Mouse (Mus musculus) forebrain, embryonic 16.5 days (tissue): ENCODE results near the gene Fgb. TPM values are rescaled to one million over a fixed set of nuclear protein-coding genes. Genes with fewer than 3 reads are reported as not detected.
A peak's percentile ranks its signal among the peaks of the same experiment; 100 is the strongest.

ENCODE experiments used
- ATAC-seq: fragments of 200-750 bp; cut with Nextera tagmentation; 2 replicates; pipeline ENCODE4 v1.8.0; 2017; ENCODE audit warnings: mild to moderate bottlenecking, moderate library complexity
- H3K27ac ChIP-seq: fragments of 300-500 bp; sonication (generic); 2 replicates; pipeline ENCODE4 v1.5.1; 2014; ENCODE audit warnings: low read length, control low read depth
- H3K27me3 ChIP-seq: fragments of 300-500 bp; sonication (generic); replicated peaks from 2 replicates; pipeline ENCODE4 v1.6.1; 2014; ENCODE audit warnings: low read length; ENCODE audit not compliant: control insufficient read depth, insufficient read depth
- H3K36me3 ChIP-seq: fragments of 300-500 bp; sonication (generic); 2 replicates; pipeline ENCODE4 v1.6.1; 2014; ENCODE audit not compliant: control insufficient read depth, insufficient read depth
- H3K4me1 ChIP-seq: fragments of 300-500 bp; sonication (generic); replicated peaks from 2 replicates; pipeline ENCODE4 v1.6.1; 2014; ENCODE audit warnings: low read length; ENCODE audit not compliant: control insufficient read depth, insufficient read depth
- H3K4me2 ChIP-seq: fragments of 300-500 bp; sonication (generic); 2 replicates; pipeline ENCODE4 v1.6.1; 2014; ENCODE audit warnings: mild to moderate bottlenecking, low read length, control low read depth
- H3K4me3 ChIP-seq: fragments of 300-500 bp; sonication (generic); replicated peaks from 2 replicates; pipeline ENCODE4 v1.5.1; 2014; ENCODE audit warnings: mild to moderate bottlenecking, low read length, control low read depth
- H3K9ac ChIP-seq: fragments of 300-500 bp; sonication (generic); replicated peaks from 2 replicates; pipeline ENCODE4 v1.6.1; 2014; ENCODE audit warnings: low read depth, low read length, control low read depth
- H3K9me3 ChIP-seq: fragments of 300-500 bp; sonication (generic); 2 replicates; pipeline ENCODE4 v1.6.1; 2016; ENCODE audit warnings: low read length; ENCODE audit not compliant: control insufficient read depth
- WGBS: fragments of 180-500 bp; shearing (Covaris S2); extraction: QIAGEN DNeasy Blood & Tissue Kit; methylation state at CpG from one replicate; pipeline ENCODE4 v1.1.7; 2014; 5-methylcytosine and 5-hydroxymethylcytosine counted together
- polyA plus RNA-seq: library from polyadenylated mRNA; unstranded; fragments of >200 nt; fragmentation: Nextera tagmentation; extraction: Ambion mirVana; gene quantifications from 2 replicates; pipeline ENCODE4 v1.2.1, GENCODE M21; 2015

Fgb gene
- polyA plus RNA-seq, 1 experiment from 2014 or later = 0.09 TPM

GRCm38 (mm10) chr3:83055281-83056038, 5.8 kb upstream of the Fgb start, which contains the start of gene Plrg1:
Plrg1 (plus strand) TSS chr3:83055522.
- H3K27ac ChIP-seq = peak within 1 kb of the TSS; percentile 83
- peak; percentile 99 for ATAC-seq
- peak within 1 kb of the TSS; percentile 81 for H3K9ac ChIP-seq
- H3K4me3 ChIP-seq = peak within 1 kb of the TSS; percentile 89
- WGBS = under 1% methylated on average over 61 of the region's 61 CpGs
- peak within 1 kb of the TSS; percentile 91 for H3K4me2 ChIP-seq
- no peaks in the 10 kb centered on the region for H3K9me3 ChIP-seq
- peaks cover 9% of the 10 kb centered on the region for H3K4me1 ChIP-seq
- H3K36me3 ChIP-seq = peaks cover 9% of the 10 kb centered on the region; the same call in 1 of the 2 replicates
- no peaks in the 10 kb centered on the region for H3K27me3 ChIP-seq

GRCm38 (mm10) chr3:83054759-83055158, 5.1 kb upstream of the Fgb start:
- WGBS = 38% methylated on average over 13 of the region's 13 CpGs

GRCm38 (mm10) chr3:83053758-83054157, 4.1 kb upstream of the Fgb start:
- H3K9ac ChIP-seq = no peak overlapping the region
- 34% methylated on average over 10 of the region's 10 CpGs for WGBS
- peaks cover 9% of the 10 kb centered on the region for H3K4me1 ChIP-seq
- H3K4me3 ChIP-seq = no peak overlapping the region
- H3K9me3 ChIP-seq = no peaks in the 10 kb centered on the region
- H3K27ac ChIP-seq = no peak overlapping the region
- 0 out of 2 replicates have a peak, but pooled peaks cover 3% of the 10 kb centered on the region for H3K36me3 ChIP-seq
- H3K27me3 ChIP-seq = no peaks in the 10 kb centered on the region
- no peak for ATAC-seq
- no peak overlapping the region for H3K4me2 ChIP-seq

More at GRCm38 (mm10) chr3:83054759-83055158, 5.1 kb upstream of the Fgb start:
- H3K4me1 ChIP-seq = peaks cover 9% of the 10 kb centered on the region
- H3K4me2 ChIP-seq = peak overlapping the region; percentile 38
- no peak overlapping the region for H3K27ac ChIP-seq
- no peak overlapping the region for H3K9ac ChIP-seq
- H3K4me3 ChIP-seq = peak overlapping the region; percentile 89
- H3K36me3 ChIP-seq = peaks cover 9% of the 10 kb centered on the region; the same call in 1 of the 2 replicates
- no peaks in the 10 kb centered on the region for H3K27me3 ChIP-seq
- H3K9me3 ChIP-seq = no peaks in the 10 kb centered on the region
- no peak for ATAC-seq

- no peaks in the 10 kb centered on the region for H3K27me3 ChIP-seq
- peaks cover 9% of the 10 kb centered on the region for H3K4me1 ChIP-seq
- no peak overlapping the region for H3K4me2 ChIP-seq
- no peak overlapping the region for H3K27ac ChIP-seq
- no peak for ATAC-seq
- no peak overlapping the region for H3K9ac ChIP-seq
- no peak overlapping the region for H3K4me3 ChIP-seq
- no peaks in the 10 kb centered on the region for H3K9me3 ChIP-seq
- WGBS = 93% methylated on average over 7 of the region's 7 CpGs
- H3K36me3 ChIP-seq = 0 out of 2 replicates have a peak, but pooled peaks cover 3% of the 10 kb centered on the region
Measured at GRCm38 (mm10) chr3:83053126-83053525, 3.5 kb upstream of the Fgb start.

GRCm38 (mm10) chr3:83052102-83052501, 2.4 kb upstream of the Fgb start:
- 90% methylated on average over 5 of the region's 5 CpGs for WGBS
- H3K4me3 ChIP-seq = no peak overlapping the region

GRCm38 (mm10) chr3:83050661-83051060, 998 bp upstream of the Fgb start:
- WGBS = 78% methylated on average over 5 of the region's 5 CpGs
- ATAC-seq = no peak
- no peak overlapping the region for H3K27ac ChIP-seq
- no peaks in the 10 kb centered on the region for H3K4me1 ChIP-seq
- no peak overlapping the region for H3K4me2 ChIP-seq
- no peaks in the 10 kb centered on the region for H3K36me3 ChIP-seq
- no peak overlapping the region for H3K4me3 ChIP-seq
- H3K9me3 ChIP-seq = no peaks in the 10 kb centered on the region
- no peaks in the 10 kb centered on the region for H3K27me3 ChIP-seq
- no peak overlapping the region for H3K9ac ChIP-seq

More at GRCm38 (mm10) chr3:83052102-83052501, 2.4 kb upstream of the Fgb start:
- no peak overlapping the region for H3K9ac ChIP-seq
- no peak overlapping the region for H3K4me2 ChIP-seq
- no peaks in the 10 kb centered on the region for H3K36me3 ChIP-seq
- no peaks in the 10 kb centered on the region for H3K27me3 ChIP-seq
- peaks cover 9% of the 10 kb centered on the region for H3K4me1 ChIP-seq
- H3K27ac ChIP-seq = no peak overlapping the region
- H3K9me3 ChIP-seq = no peaks in the 10 kb centered on the region
- no peak for ATAC-seq

- Histone ChIP-seq H3K27ac (no peak overlapping the region), H3K4me2 (no peak overlapping the region), H3K9ac (no peak overlapping the region), H3K36me3 (no peaks in the 10 kb centered on the region), H3K4me1 (no peaks in the 10 kb centered on the region), H3K4me3 (no peak overlapping the region), H3K27me3 (no peaks in the 10 kb centered on the region), H3K9me3 (no peaks in the 10 kb centered on the region)
- whole genome bisulfite sequencing = 91% methylated on average over 11 of the region's 11 CpGs
- no peak for ATAC-seq
Measured at GRCm38 (mm10) chr3:83046649-83047048, 3.0 kb downstream of the Fgb start.

GRCm38 (mm10) chr3:83042451-83042850, 7.2 kb downstream of the Fgb start:
- Histone ChIP-seq H3K27me3 (no peaks in the 10 kb centered on the region), H3K9me3 (no peaks in the 10 kb centered on the region), H3K4me3 (no peak overlapping the region), H3K4me2 (no peak overlapping the region), H3K36me3 (no peaks in the 10 kb centered on the region), H3K9ac (no peak overlapping the region), H3K27ac (no peak overlapping the region), H3K4me1 (no peaks in the 10 kb centered on the region)
- ATAC-seq = no peak
- WGBS = 92% methylated on average over 5 of the region's 5 CpGs

GRCm38 (mm10) chr3:83039666-83040065, 10.0 kb downstream of the Fgb start:
- no peak overlapping the region for H3K4me3 ChIP-seq
- H3K36me3 ChIP-seq = no peaks in the 10 kb centered on the region
- H3K27me3 ChIP-seq = no peaks in the 10 kb centered on the region
- H3K4me1 ChIP-seq = no peaks in the 10 kb centered on the region
- H3K9ac ChIP-seq = no peak overlapping the region
- no peak overlapping the region for H3K27ac ChIP-seq
- WGBS = 87% methylated on average over 4 of the region's 4 CpGs
- H3K4me2 ChIP-seq = no peak overlapping the region
- no peaks in the 10 kb centered on the region for H3K9me3 ChIP-seq
- no peak for ATAC-seq
